9 mouse cellular contexts compared by ENCODE assay signal in the genomic region with DNA sequence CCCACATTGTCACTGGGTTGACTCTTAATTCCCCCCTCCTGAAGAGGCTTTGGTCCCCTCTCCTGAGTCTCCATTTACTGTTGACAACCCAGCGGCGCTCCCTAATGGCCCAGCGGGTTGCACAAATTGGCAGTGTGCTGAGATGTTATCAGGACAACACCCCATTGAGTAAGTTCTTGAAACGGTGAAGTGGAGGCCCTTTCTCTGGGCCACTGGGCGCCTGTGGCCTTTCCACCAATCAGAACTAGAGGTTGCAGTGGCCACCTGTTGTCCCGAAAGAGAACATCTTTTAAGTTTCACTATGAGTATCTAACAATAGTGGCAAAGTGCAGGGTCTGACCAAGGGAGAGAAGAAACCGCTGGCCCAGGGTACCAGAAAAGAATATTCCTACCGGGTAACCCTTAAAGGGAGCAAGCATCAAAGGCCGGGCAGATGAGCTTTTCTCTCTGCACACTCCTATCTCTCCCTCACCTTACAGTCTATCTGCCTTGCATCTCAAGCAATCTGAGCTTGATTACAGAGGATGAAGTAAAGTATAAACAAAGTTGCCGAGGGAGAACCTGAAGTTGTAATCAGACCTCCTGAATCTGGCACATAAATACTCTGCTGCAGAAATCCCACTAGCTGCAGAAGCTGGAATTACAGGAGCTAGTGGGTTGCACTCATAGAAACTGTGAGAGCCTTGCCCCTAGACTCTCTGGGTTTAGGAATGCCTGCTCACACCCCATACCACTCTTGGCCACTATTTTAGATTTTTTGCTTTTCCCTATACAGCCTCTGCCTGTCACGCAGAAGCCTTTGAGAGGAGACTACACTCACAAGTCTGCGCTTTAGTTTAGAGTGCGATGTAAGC. TPM values are rescaled to one million over a fixed set of nuclear protein-coding genes. Genes with fewer than 3 reads are reported as not detected.
DNase-seq lines count a peak whose midpoint lies in the region; ATAC-seq and TF ChIP-seq lines count a peak whose summit lies in the region.
"Had no signal": no experiment of that assay in that cellular context is flagged by ENCODE, and none has a peak within 500 bp of the region (broad histone marks: within the 10 kb centered on the region; RNA-seq: fewer than 3 reads in every experiment).

No protein-coding gene starts in this region.

- no peak overlapping the region for H3K9ac ChIP-seq in stomach, embryonic 15.5 days
- H3K9ac ChIP-seq: embryonic facial prominence, embryonic 12.5 days had no signal

- H3K36me3 ChIP-seq in limb, embryonic 10.5 days = no peaks in the 10 kb centered on the region
- no peaks in the 10 kb centered on the region for H3K36me3 ChIP-seq in stomach, embryonic 15.5 days
- H3K36me3 ChIP-seq: embryonic facial prominence, embryonic 12.5 days had no signal

- WGBS in limb, embryonic 10.5 days = 21% methylated on average over 13 of the region's 13 CpGs
- 37% methylated on average over 13 of the region's 13 CpGs for WGBS in stomach, embryonic 15.5 days

- no peak overlapping the region for H3K4me2 ChIP-seq in stomach, embryonic 15.5 days
- H3K4me2 ChIP-seq: embryonic facial prominence, embryonic 12.5 days had no signal

- H3K4me1 ChIP-seq in limb, embryonic 10.5 days = peaks cover 26% of the 10 kb centered on the region
- H3K4me1 ChIP-seq in stomach, embryonic 15.5 days = peaks cover 18% of the 10 kb centered on the region

- intact Hi-C loops in gastrocnemius, adult 2 months (cut with DNase I) = no loop called here

- peaks cover 53% of the 10 kb centered on the region for H3K27me3 ChIP-seq in limb, embryonic 10.5 days (ENCODE audit: low read depth, poor library complexity, severe bottlenecking)
- H3K27me3 ChIP-seq in stomach, embryonic 15.5 days (replicated peaks) = 0 out of 2 replicates have a peak, but pooled peaks cover 3% of the 10 kb centered on the region

- H3K27ac ChIP-seq in gastrocnemius, adult 2 months = no peak overlapping the region
- no peak overlapping the region for H3K27ac ChIP-seq in limb, embryonic 10.5 days
- no peak overlapping the region for H3K27ac ChIP-seq in stomach, embryonic 15.5 days
- H3K27ac ChIP-seq: embryonic facial prominence, embryonic 12.5 days had no signal

- no peak overlapping the region for H3K4me3 ChIP-seq in gastrocnemius, adult 2 months
- H3K4me3 ChIP-seq in limb, embryonic 10.5 days = no peak overlapping the region
- H3K4me3 ChIP-seq in stomach, embryonic 15.5 days (replicated peaks) = no peak overlapping the region
- H3K4me3 ChIP-seq: embryonic facial prominence, embryonic 12.5 days had no signal

- peak; percentile 49 for TF ChIP-seq CTCF in gastrocnemius, adult 2 months (IDR thresholded peaks at IDR 0.05)

- H3K9me3 ChIP-seq in limb, embryonic 10.5 days (replicated peaks) = no peaks in the 10 kb centered on the region
- no peaks in the 10 kb centered on the region for H3K9me3 ChIP-seq in stomach, embryonic 15.5 days
- H3K9me3 ChIP-seq: embryonic facial prominence, embryonic 12.5 days had no signal

- DNase-seq in gastrocnemius, adult 2 months = peak; percentile 21
- no peak for DNase-seq in gastrocnemius, postnatal 4 days (ENCODE audit: low spot score in 2 of 2)
- DNase-seq in urinary bladder, postnatal 14 days (ENCODE audit: low spot score) = peak; percentile 55
- DNase-seq in urinary bladder, postnatal 10 days (ENCODE audit: low spot score) = no peak
- peak; percentile 37 for DNase-seq in limb, embryonic 10.5 days (ENCODE audit: low spot score)
- DNase-seq in right cerebral cortex, adult 18-20 months = no peak
- no peak for DNase-seq in T-cell, adult 2 months (ENCODE audit: low spot score)

- ATAC-seq in stomach, embryonic 15.5 days (ENCODE audit: insufficient read depth, low FRiP score, low read depth) = 0 out of 2 replicates have a peak, but pooled peaks have one; percentile 15

RNA-seq across cellular contexts. Expression of a gene that starts 1.8 kb away (rescaled TPM):
- total RNA-seq in gastrocnemius, adult 2 months (2021) = under 1 TPM; 0.06 to 0.13 TPM
- 1 to 10 TPM; 1.8 TPM for total RNA-seq in gastrocnemius, postnatal 4 days (2021)
- 4.4 and 4.6 TPM in 2 replicates for polyA plus RNA-seq in limb, embryonic 10.5 days (2016; fragmentation: Nextera tagmentation; extraction: Ambion mirVana)
- 11.3 and 12.6 TPM in 2 replicates for polyA plus RNA-seq in stomach, embryonic 15.5 days (2015; fragmentation: Nextera tagmentation; extraction: Ambion mirVana)

Comparison
In these comparisons a context has a peak if more than half of its experiments do, and no peak if none do; other contexts are left out.
1. DNase-seq: peak in gastrocnemius, adult 2 months (single experiment), urinary bladder, postnatal 14 days (single experiment) and limb, embryonic 10.5 days (single experiment); none in gastrocnemius, postnatal 4 days (0 of 2), urinary bladder, postnatal 10 days (single experiment), right cerebral cortex, adult 18-20 months (single experiment) and T-cell, adult 2 months (single experiment).